ENCODE assay signal across 8 mouse cellular contexts in the genomic region with DNA sequence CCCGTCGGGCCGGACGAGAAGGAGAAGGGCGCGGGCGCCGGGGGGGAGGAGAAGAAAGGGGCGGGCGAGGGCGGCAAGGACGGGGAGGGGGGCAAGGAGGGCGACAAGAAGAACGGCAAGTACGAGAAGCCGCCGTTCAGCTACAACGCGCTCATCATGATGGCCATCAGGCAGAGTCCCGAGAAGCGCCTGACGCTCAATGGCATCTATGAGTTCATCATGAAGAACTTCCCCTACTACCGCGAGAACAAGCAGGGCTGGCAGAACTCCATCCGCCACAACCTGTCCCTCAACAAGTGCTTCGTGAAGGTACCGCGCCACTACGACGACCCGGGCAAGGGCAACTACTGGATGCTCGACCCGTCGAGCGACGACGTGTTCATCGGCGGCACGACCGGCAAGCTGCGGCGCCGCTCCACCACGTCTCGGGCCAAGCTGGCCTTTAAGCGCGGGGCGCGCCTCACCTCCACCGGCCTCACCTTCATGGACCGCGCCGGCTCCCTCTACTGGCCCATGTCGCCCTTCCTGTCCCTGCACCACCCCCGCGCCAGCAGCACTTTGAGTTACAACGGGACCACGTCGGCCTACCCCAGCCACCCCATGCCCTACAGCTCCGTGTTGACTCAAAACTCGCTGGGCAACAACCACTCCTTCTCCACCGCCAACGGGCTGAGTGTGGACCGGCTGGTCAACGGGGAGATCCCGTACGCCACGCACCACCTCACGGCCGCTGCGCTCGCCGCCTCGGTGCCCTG. TPM values are rescaled to one million over a fixed set of nuclear protein-coding genes. Genes with fewer than 3 reads are reported as not detected.
DNase-seq lines count a peak whose midpoint lies in the region; ATAC-seq and TF ChIP-seq lines count a peak whose summit lies in the region.

Gene Gm43517 (plus strand): TSS at position 299 of the 755 bp plus-strand sequence.

- no peaks in the 10 kb centered on the region for H3K9me3 ChIP-seq in kidney, embryonic 14.5 days (ENCODE audit: control insufficient read depth, low read length)
- no peaks in the 10 kb centered on the region for H3K9me3 ChIP-seq in hindbrain, embryonic 14.5 days (ENCODE audit: control insufficient read depth, low read length)
- no peaks in the 10 kb centered on the region; the same call in 1 of the 2 replicates for H3K9me3 ChIP-seq in limb, embryonic 15.5 days

- 1% methylated on average over 75 of the region's 75 CpGs for WGBS in kidney, embryonic 14.5 days
- WGBS in hindbrain, embryonic 14.5 days, result 1% methylated on average over 70 of the region's 75 CpGs
- WGBS in limb, embryonic 15.5 days, result 2% methylated on average over 74 of the region's 75 CpGs
- WGBS in small intestine, adult 2 months, result 7% methylated on average over 75 of the region's 75 CpGs

- DNase-seq in kidney, postnatal 14 days, result no peak
- DNase-seq in hindbrain, embryonic 14.5 days (ENCODE audit: low spot score), result no peak
- no peak for DNase-seq in adrenal gland, postnatal 36 days
- no peak for DNase-seq in adrenal gland, adult 8-10 months

- H3K9ac ChIP-seq in kidney, embryonic 14.5 days (ENCODE audit: low read depth, low read length), result no peak within 1 kb of the TSS
- H3K9ac ChIP-seq in hindbrain, embryonic 14.5 days, result no peak within 1 kb of the TSS
- H3K9ac ChIP-seq in limb, embryonic 15.5 days, result no peak within 1 kb of the TSS

- no peak for TF ChIP-seq POLR2A in small intestine, adult 2 months (IDR thresholded peaks at IDR 0.05; ENCODE audit: low read depth, low read length)

- no peaks in the 10 kb centered on the region for H3K36me3 ChIP-seq in kidney, embryonic 14.5 days (ENCODE audit: control insufficient read depth, insufficient read depth, low read length)
- no peaks in the 10 kb centered on the region for H3K36me3 ChIP-seq in hindbrain, embryonic 14.5 days (replicated peaks; ENCODE audit: control insufficient read depth, insufficient read depth)
- no peaks in the 10 kb centered on the region for H3K36me3 ChIP-seq in limb, embryonic 15.5 days
- no peaks in the 10 kb centered on the region for H3K36me3 ChIP-seq in small intestine, adult 2 months (ENCODE audit: control insufficient read depth, insufficient read depth, low read length)

- H3K4me2 ChIP-seq in kidney, embryonic 14.5 days (replicated peaks; ENCODE audit: low read depth, low read length), result peak within 1 kb of the TSS; percentile 44
- peak within 1 kb of the TSS; percentile 34 for H3K4me2 ChIP-seq in hindbrain, embryonic 14.5 days (replicated peaks)
- H3K4me2 ChIP-seq in limb, embryonic 15.5 days, result peak within 1 kb of the TSS; percentile 56

- peak; percentile 57; the same call in 1 of the 2 replicates for ATAC-seq in kidney, embryonic 14.5 days (ENCODE audit: low FRiP score, low TSS enrichment)
- peak; percentile 41 for ATAC-seq in common myeloid progenitor, adult 5-6 weeks (replicated peaks; ENCODE audit: low read depth, poor library complexity, severe bottlenecking)
- peak; percentile 56 for ATAC-seq in hindbrain, embryonic 14.5 days (ENCODE audit: low FRiP score)
- ATAC-seq in limb, embryonic 15.5 days (ENCODE audit: insufficient number of reproducible peaks, low FRiP score, low TSS enrichment, low read depth), result no peak

- TF ChIP-seq CTCF in small intestine, adult 2 months (IDR thresholded peaks at IDR 0.05; ENCODE audit: extremely low read depth, insufficient read length, insufficient replicate concordance, low read depth, low read length), result no peak

- H3K4me1 ChIP-seq in kidney, embryonic 14.5 days (ENCODE audit: control insufficient read depth, insufficient read depth, low read length), result peaks cover 6% of the 10 kb centered on the region; the same call in 1 of the 2 replicates
- H3K4me1 ChIP-seq in hindbrain, embryonic 14.5 days (replicated peaks; ENCODE audit: control insufficient read depth, insufficient read depth, low read length), result no peaks in the 10 kb centered on the region
- peaks cover 20% of the 10 kb centered on the region for H3K4me1 ChIP-seq in limb, embryonic 15.5 days
- no peaks in the 10 kb centered on the region; the same call in 1 of the 2 replicates for H3K4me1 ChIP-seq in small intestine, adult 2 months (ENCODE audit: control insufficient read depth, insufficient read depth, insufficient read length, low read length)

- H3K27me3 ChIP-seq in kidney, embryonic 14.5 days (ENCODE audit: control insufficient read depth, insufficient read depth, low read length), result peaks cover 81% of the 10 kb centered on the region
- H3K27me3 ChIP-seq in hindbrain, embryonic 14.5 days (ENCODE audit: control insufficient read depth, insufficient read depth, low read length), result peaks cover 81% of the 10 kb centered on the region
- peaks cover 71% of the 10 kb centered on the region for H3K27me3 ChIP-seq in limb, embryonic 15.5 days
- peaks cover 43% of the 10 kb centered on the region for H3K27me3 ChIP-seq in small intestine, adult 2 months (ENCODE audit: control insufficient read depth, insufficient read depth, low read length)

- H3K27ac ChIP-seq in kidney, embryonic 14.5 days (ENCODE audit: low read depth, low read length), result no peak within 1 kb of the TSS
- H3K27ac ChIP-seq in hindbrain, embryonic 14.5 days, result no peak within 1 kb of the TSS
- H3K27ac ChIP-seq in limb, embryonic 15.5 days, result no peak within 1 kb of the TSS
- H3K27ac ChIP-seq in small intestine, adult 2 months (ENCODE audit: insufficient read depth, low read depth, low read length), result no peak within 1 kb of the TSS

- H3K4me3 ChIP-seq in kidney, embryonic 14.5 days (ENCODE audit: low read length), result peak within 1 kb of the TSS; percentile 31
- H3K4me3 ChIP-seq in hindbrain, embryonic 14.5 days (replicated peaks; ENCODE audit: low read length), result 0 out of 2 replicates have a peak within 1 kb of the TSS, but pooled peaks have one; percentile 11
- H3K4me3 ChIP-seq in limb, embryonic 15.5 days, result peak within 1 kb of the TSS; percentile 39
- H3K4me3 ChIP-seq in small intestine, adult 2 months (ENCODE audit: low read depth, low read length), result peak within 1 kb of the TSS; percentile 26

RNA-seq across cellular contexts. Expression of gene Gm43517, which starts in this region (rescaled TPM):
- polyA plus RNA-seq in kidney, embryonic 14.5 days (2014; fragmentation: Nextera tagmentation; extraction: Ambion mirVana), result not detected in 2 replicates
- total RNA-seq in common myeloid progenitor, adult 5-6 weeks (2017), result not detected in 2 replicates
- polyA plus RNA-seq in hindbrain, embryonic 14.5 days (2014; fragmentation: Nextera tagmentation; extraction: Ambion mirVana), result not detected in 2 replicates
- polyA plus RNA-seq in limb, embryonic 15.5 days (2015; fragmentation: Nextera tagmentation; extraction: Ambion mirVana), result not detected in 2 replicates
- polyA plus RNA-seq in small intestine, adult 2 months (2012; rRNA removed), result not detected in 2 replicates
- not detected for total RNA-seq in adrenal gland, postnatal 36 days (2021)
- not detected for total RNA-seq in adrenal gland, adult 8-10 months (2022)

Comparison
In these comparisons a context has a peak if more than half of its experiments do, and no peak if none do; other contexts are left out.
1. Peak in ATAC-seq, H3K4me3 ChIP-seq and H3K4me2 ChIP-seq in kidney, embryonic 14.5 days; RNA of the gene not detected or under 1 TPM.
2. Peak in ATAC-seq in common myeloid progenitor, adult 5-6 weeks; RNA of the gene not detected or under 1 TPM.
3. Peak in ATAC-seq, H3K4me3 ChIP-seq and H3K4me2 ChIP-seq in hindbrain, embryonic 14.5 days; RNA of the gene not detected or under 1 TPM.